Mouse (Mus musculus) stomach, postnatal 0 days (tissue): ENCODE data around the gene Mif4gd. TPM values are rescaled to one million over a fixed set of nuclear protein-coding genes. Genes with fewer than 3 reads are reported as not detected.

Experiments
- ATAC-seq: fragments of 200-750 bp; cut with Nextera tagmentation; 2 replicates; pipeline ENCODE4 v1.8.0; 2017; ENCODE audit not compliant: low FRiP score, low TSS enrichment
- DNase-seq: peaks from one replicate; pipeline ENCODE4 v3.0.0-alpha.2; 2016; ENCODE audit warnings: low spot score
- H3K27ac ChIP-seq: fragments of 300-500 bp; sonication (generic); replicated peaks from 2 replicates; pipeline ENCODE4 v1.5.1; 2014; ENCODE audit warnings: mild to moderate bottlenecking, control low read depth
- H3K27me3 ChIP-seq: fragments of 300-500 bp; sonication (generic); 2 replicates; pipeline ENCODE4 v1.6.1; 2014; ENCODE audit warnings: low read length; ENCODE audit not compliant: control insufficient read depth, insufficient read depth
- H3K36me3 ChIP-seq: fragments of 300-500 bp; sonication (generic); 2 replicates; pipeline ENCODE4 v1.6.1; 2014; ENCODE audit warnings: low read length, mixed read lengths; ENCODE audit not compliant: control insufficient read depth, insufficient read depth
- H3K4me1 ChIP-seq: fragments of 300-500 bp; sonication (generic); replicated peaks from 2 replicates; pipeline ENCODE4 v1.6.1; 2014; ENCODE audit warnings: antibody characterized with exemption; ENCODE audit not compliant: control insufficient read depth, insufficient read depth
- H3K4me2 ChIP-seq: fragments of 300-500 bp; sonication (generic); replicated peaks from 2 replicates; pipeline ENCODE4 v1.6.1; 2014; ENCODE audit warnings: low read depth, mild to moderate bottlenecking, control low read depth, moderate library complexity
- H3K4me3 ChIP-seq: fragments of 300-500 bp; sonication (generic); 2 replicates; pipeline ENCODE4 v1.5.1; 2014; ENCODE audit warnings: low read depth, low read length, control low read depth
- H3K9ac ChIP-seq: fragments of 300-500 bp; sonication (generic); 2 replicates; pipeline ENCODE4 v1.6.1; 2014; ENCODE audit warnings: mild to moderate bottlenecking, low read length, control low read depth, mixed read lengths
- H3K9me3 ChIP-seq: fragments of 300-500 bp; sonication (generic); 2 replicates; pipeline ENCODE4 v1.6.1; 2016; ENCODE audit warnings: low read length; ENCODE audit not compliant: control insufficient read depth
- CTCF ChIP-seq: IDR thresholded peaks from 2 replicates; pipeline ENCODE4 v1.5.1; 2016; ENCODE audit warnings: antibody characterized with exemption, low read depth, mild to moderate bottlenecking, moderate library complexity
- EP300 ChIP-seq: optimal IDR thresholded peaks from 2 replicates; pipeline ENCODE3; 2016; ENCODE audit warnings: antibody characterized with exemption
- WGBS: fragments of 180-500 bp; shearing (Covaris S2); extraction: QIAGEN DNeasy Blood & Tissue Kit; methylation state at CpG from one replicate; pipeline ENCODE4 v1.1.7; 2014; 5-methylcytosine and 5-hydroxymethylcytosine counted together
- polyA plus RNA-seq: library from polyadenylated mRNA; unstranded; fragments of >200 nt; fragmentation: Nextera tagmentation; extraction: Ambion mirVana; gene quantifications from 2 replicates; pipeline ENCODE4 v1.2.1, GENCODE M21; 2015

Gene Mif4gd
- polyA plus RNA-seq, 1 experiment from 2014 or later = 48.9 TPM

DNA sequence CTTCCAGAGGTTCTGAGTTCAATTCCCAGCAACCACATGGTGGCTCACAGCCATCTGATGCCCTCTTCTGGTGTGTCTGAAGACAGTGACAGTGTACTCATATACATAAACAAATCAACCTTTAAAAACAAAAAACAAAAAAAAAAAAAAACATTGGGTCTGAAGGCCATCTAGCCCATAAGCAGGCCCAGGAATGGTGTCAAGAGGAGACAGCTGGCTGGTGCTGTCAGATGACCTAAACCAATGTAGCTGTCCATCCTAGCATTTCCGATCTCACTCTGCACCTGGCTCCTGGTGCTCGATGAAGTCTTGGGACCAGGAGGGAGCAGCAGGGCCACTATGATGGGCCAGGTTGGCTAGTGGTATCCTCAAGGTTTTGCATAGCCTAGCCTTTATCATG lies 29.9 kb upstream of the Mif4gd start:
- ATAC-seq (no peak), DNase-seq (no peak)
- Histone ChIP-seq H3K36me3 (peaks cover 6% of the 10 kb centered on the region; the same call in 1 of the 2 replicates), H3K9ac (no peak overlapping the region), H3K4me1 (no peaks in the 10 kb centered on the region), H3K4me3 (no peak overlapping the region), H3K4me2 (no peak overlapping the region), H3K9me3 (no peaks in the 10 kb centered on the region), H3K27me3 (no peaks in the 10 kb centered on the region), H3K27ac (no peak overlapping the region)
- WGBS = 95% methylated on average over 2 of the region's 2 CpGs
- TF ChIP-seq EP300 (no peak), CTCF (no peak)

DNA sequence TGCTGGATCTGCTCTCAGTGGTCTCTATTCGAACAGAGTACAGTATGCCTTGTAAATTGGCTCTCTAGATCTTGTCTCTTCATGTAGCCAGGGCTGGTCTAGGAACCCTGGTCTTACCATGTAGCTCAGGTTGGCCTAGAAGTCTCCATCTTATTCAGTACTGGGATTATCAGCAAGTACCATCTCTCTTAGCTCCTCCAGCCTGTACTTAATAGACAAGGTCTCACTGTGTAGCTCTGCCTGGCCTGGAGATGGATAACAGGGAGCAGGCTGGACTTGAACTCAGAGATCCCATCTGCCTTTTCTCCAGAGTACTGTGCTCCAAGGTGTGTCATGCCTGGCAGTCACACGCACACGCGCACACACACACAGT lies 28.9 kb upstream of the Mif4gd start:
- DNase-seq (no peak), ATAC-seq (no peak)
- Histone ChIP-seq H3K4me2 (no peak overlapping the region), H3K4me1 (no peaks in the 10 kb centered on the region), H3K9me3 (no peaks in the 10 kb centered on the region), H3K27me3 (no peaks in the 10 kb centered on the region), H3K9ac (no peak overlapping the region), H3K27ac (no peak overlapping the region), H3K4me3 (no peak overlapping the region), H3K36me3 (peaks cover 2% of the 10 kb centered on the region; the same call in 1 of the 2 replicates)
- TF ChIP-seq CTCF (no peak), EP300 (no peak)
- WGBS = 85% methylated on average over 4 of the region's 4 CpGs

DNA sequence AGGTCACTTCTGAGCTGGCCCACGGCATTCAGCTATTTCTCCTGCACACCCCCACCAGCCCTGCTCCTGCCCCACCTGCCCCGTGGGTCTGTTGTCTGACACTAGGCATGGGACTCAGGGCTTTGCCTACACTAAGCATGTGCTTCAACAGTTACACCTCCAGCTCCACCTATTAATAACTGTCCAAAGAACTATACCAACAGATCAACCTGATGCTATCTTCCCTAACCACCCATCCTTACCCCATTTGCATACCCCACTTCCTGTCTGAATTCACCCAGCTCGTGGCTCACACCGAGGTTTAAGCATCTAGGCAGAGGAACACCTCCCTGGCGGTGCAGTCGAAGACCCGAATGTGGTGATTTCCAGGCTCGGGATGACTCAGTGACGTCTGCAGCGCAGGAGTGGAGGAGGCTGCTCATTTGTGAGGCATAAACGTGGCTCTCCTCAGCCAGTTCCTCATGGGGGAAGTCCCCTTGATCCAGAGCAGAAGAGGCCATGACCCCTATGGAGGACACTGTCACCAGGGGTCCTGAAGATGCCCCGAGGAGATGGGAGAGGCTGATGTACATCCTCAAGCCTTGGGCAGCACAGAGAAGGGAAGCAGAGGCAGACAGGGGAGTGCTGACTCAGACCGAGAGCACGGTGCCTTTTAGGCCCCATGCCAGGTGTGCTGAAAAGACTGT lies 28.4 kb upstream of the Mif4gd start:
- 49% methylated on average over 14 of the region's 14 CpGs for WGBS

DNA sequence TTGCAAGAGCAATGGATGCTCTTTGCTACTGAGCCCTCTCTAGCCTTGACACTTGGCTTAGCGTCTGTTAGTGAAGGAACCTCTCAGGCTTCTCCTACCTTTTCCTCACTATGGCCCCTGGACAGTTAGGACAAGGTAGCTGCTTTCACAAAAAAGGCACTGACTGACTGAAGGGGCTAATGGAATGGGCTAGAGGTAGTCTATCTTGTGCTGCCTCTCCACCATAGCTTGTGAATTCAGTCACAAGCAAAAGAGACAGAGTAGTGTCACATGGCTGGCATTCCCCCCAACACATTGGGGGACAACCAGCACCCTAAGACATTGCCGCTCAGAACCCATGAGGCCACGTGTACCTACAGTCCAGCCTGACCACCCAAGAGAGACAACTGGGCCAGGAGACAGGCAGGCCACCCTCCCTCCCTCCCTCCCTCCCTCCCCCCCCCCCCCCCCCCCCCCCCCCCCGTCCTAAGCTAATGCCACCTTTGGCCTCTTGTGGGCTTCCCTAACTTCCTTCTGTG lies 27.6 kb upstream of the Mif4gd start:
- Histone ChIP-seq H3K4me1 (no peaks in the 10 kb centered on the region), H3K27ac (no peak overlapping the region), H3K9ac (no peak overlapping the region), H3K4me3 (no peak overlapping the region), H3K9me3 (no peaks in the 10 kb centered on the region), H3K4me2 (no peak overlapping the region), H3K36me3 (no peaks in the 10 kb centered on the region), H3K27me3 (no peaks in the 10 kb centered on the region)
- WGBS = 80% methylated on average over 3 of the region's 4 CpGs
- DNase-seq = no peak
- no peak for ATAC-seq
- TF ChIP-seq EP300 (no peak), CTCF (no peak)

More for the DNA sequence above, 28.4 kb upstream of the Mif4gd start:
- Histone ChIP-seq H3K4me2 (no peak overlapping the region), H3K4me1 (no peaks in the 10 kb centered on the region), H3K36me3 (no peaks in the 10 kb centered on the region), H3K27ac (no peak overlapping the region), H3K9me3 (no peaks in the 10 kb centered on the region), H3K9ac (no peak overlapping the region), H3K4me3 (no peak overlapping the region), H3K27me3 (no peaks in the 10 kb centered on the region)
- TF ChIP-seq CTCF (no peak), EP300 (no peak)
- 0 out of 2 replicates have a peak, but pooled peaks have one; percentile 4 for ATAC-seq
- no peak for DNase-seq

DNA sequence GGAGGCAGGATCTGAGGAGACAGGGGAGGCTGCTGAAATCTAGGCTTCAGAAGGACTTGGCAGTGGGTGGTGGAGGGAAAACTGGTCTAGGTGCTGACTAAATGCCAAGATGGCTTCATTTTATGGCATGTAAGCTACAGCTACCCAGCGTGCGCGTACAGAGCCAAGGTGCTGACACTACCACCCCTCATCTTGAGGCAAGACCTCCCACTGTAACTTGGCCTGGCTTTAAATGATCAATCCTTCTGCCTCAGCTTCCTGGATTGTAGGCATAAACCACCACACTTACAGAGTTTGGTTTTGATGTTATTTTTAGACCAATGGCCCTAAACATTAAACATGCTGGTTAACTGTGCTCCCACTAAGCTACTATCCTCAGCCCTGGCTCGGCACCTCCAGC lies 26.8 kb upstream of the Mif4gd start:
- no peaks in the 10 kb centered on the region for H3K36me3 ChIP-seq
- H3K9me3 ChIP-seq = no peaks in the 10 kb centered on the region
- no peak overlapping the region for H3K4me3 ChIP-seq
- WGBS = 78% methylated on average over 4 of the region's 4 CpGs
- TF ChIP-seq EP300 (no peak), CTCF (no peak)
- H3K4me1 ChIP-seq = no peaks in the 10 kb centered on the region
- peak overlapping the region; percentile 31; the same call in 1 of the 2 replicates for H3K9ac ChIP-seq
- H3K27me3 ChIP-seq = no peaks in the 10 kb centered on the region
- ATAC-seq (no peak), DNase-seq (no peak)
- 0 out of 2 replicates have a peak overlapping the region, but pooled peaks have one; percentile 4 for H3K27ac ChIP-seq
- H3K4me2 ChIP-seq = no peak overlapping the region
